Mouse (Mus musculus) ES-Bruce4 (cell line): ENCODE measurements around the gene Gabarap. TPM values are rescaled to one million over a fixed set of nuclear protein-coding genes. Genes with fewer than 3 reads are reported as not detected.

Source experiments
- H3K27ac ChIP-seq: 2 replicates; pipeline ENCODE4 v1.5.1; 2012; ENCODE audit warnings: low read length, inconsistent platforms; ENCODE audit not compliant: insufficient read depth
- H3K27me3 ChIP-seq: 2 replicates; pipeline ENCODE4 v1.6.1; 2012; ENCODE audit warnings: mild to moderate bottlenecking, low read length, inconsistent platforms; ENCODE audit not compliant: control insufficient read depth, poor library complexity, insufficient read depth, severe bottlenecking
- H3K36me3 ChIP-seq: 2 replicates; pipeline ENCODE4 v1.6.1; 2012; ENCODE audit warnings: inconsistent platforms, mild to moderate bottlenecking, low read length, moderate library complexity; ENCODE audit not compliant: control insufficient read depth, poor library complexity, insufficient read depth, severe bottlenecking
- H3K4me1 ChIP-seq: one replicate; pipeline ENCODE4 v1.8.1; 2011; ENCODE audit warnings: low read length; ENCODE audit not compliant: control insufficient read depth, insufficient read depth
- H3K4me3 ChIP-seq: 2 replicates; pipeline ENCODE4 v1.5.1; 2011; ENCODE audit warnings: low read depth, mild to moderate bottlenecking, low read length
- H3K9ac ChIP-seq: 2 replicates; pipeline ENCODE4 v1.6.1; 2012; ENCODE audit warnings: low read depth, mild to moderate bottlenecking, inconsistent platforms; ENCODE audit not compliant: poor library complexity, severe bottlenecking
- H3K9me3 ChIP-seq: replicated peaks from 2 replicates; pipeline ENCODE4 v1.6.1; 2012; ENCODE audit warnings: mild to moderate bottlenecking, low read length, inconsistent platforms; ENCODE audit not compliant: control insufficient read depth, poor library complexity, insufficient read depth, severe bottlenecking
- CTCF ChIP-seq: IDR thresholded peaks from one replicate; pipeline ENCODE4 v1.8.1; 2011; ENCODE audit warnings: low read depth, low read length
- EP300 ChIP-seq: IDR thresholded peaks from 2 replicates; pipeline ENCODE4 v1.6.1; 2011; ENCODE audit warnings: low read depth, low read length; ENCODE audit not compliant: insufficient read depth
- POLR2A ChIP-seq: IDR thresholded peaks from one replicate; pipeline ENCODE4 v1.8.1; 2011; ENCODE audit warnings: low read length; ENCODE audit not compliant: insufficient read depth
- polyA plus RNA-seq: library from polyadenylated mRNA; stranded (reverse); fragments of >200 nt; gene quantifications from 2 replicates; pipeline ENCODE4 v1.2.4, GENCODE M21; 2011; ENCODE audit warnings: low read depth; ENCODE audit not compliant: missing spikeins, insufficient read depth, insufficient read length

Gabarap gene
- polyA plus RNA-seq, 1 experiment: 144 TPM

DNA sequence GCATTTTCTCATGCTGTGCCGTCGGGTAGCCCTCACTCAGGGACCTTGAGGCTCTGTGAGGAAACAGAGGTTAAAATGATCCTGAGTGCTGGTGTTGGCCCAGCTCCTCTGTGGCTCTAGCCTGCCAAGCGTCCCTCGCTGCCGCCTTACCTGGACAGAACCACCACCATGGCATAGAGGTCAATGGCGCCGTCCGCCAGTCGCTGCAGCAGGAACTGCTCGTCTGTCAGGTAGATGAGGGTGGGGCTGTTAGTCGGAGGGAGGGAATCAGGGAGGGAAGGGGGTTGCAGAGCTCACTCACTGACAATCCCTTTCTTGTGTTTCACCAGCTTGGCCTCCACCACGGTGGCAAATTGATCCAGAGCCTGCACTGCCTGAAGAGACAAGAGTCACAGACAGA is 19.6 kb downstream of the Gabarap start:
- no peaks in the 10 kb centered on the region for H3K4me1 ChIP-seq
- TF ChIP-seq POLR2A (no peak), EP300 (no peak), CTCF (no peak)
- H3K9ac ChIP-seq: no peak overlapping the region
- no peaks in the 10 kb centered on the region for H3K27me3 ChIP-seq
- peaks cover 57% of the 10 kb centered on the region for H3K36me3 ChIP-seq
- H3K4me3 ChIP-seq: no peak overlapping the region
- H3K9me3 ChIP-seq: no peaks in the 10 kb centered on the region
- H3K27ac ChIP-seq: no peak overlapping the region

DNA sequence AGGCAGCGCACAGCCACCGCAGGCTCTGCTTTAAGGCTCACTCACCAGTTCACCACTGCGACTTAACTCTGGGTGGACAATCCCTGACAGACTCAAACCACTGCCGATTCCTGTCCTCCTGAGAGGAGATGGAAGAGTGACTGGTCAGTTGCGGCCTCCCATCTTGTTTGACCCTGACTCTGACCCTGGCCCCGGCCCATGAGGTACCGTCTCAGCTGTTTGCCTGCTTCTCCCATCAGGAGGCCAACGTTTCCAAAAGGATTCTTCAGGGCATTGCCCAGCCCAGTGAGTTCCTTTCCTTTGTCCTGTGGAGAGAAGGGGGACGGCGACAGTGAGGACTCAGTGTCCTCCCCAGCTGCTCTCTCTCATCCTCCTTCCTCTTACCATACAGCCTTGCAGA is 20.0 kb downstream of the Gabarap start:
- Histone ChIP-seq H3K27ac (no peak overlapping the region), H3K9me3 (no peaks in the 10 kb centered on the region), H3K4me3 (no peak overlapping the region), H3K27me3 (no peaks in the 10 kb centered on the region), H3K4me1 (no peaks in the 10 kb centered on the region), H3K36me3 (peaks cover 53% of the 10 kb centered on the region), H3K9ac (no peak overlapping the region)
- TF ChIP-seq CTCF: no peak
- TF ChIP-seq POLR2A: no peak
- no peak for TF ChIP-seq EP300

DNA sequence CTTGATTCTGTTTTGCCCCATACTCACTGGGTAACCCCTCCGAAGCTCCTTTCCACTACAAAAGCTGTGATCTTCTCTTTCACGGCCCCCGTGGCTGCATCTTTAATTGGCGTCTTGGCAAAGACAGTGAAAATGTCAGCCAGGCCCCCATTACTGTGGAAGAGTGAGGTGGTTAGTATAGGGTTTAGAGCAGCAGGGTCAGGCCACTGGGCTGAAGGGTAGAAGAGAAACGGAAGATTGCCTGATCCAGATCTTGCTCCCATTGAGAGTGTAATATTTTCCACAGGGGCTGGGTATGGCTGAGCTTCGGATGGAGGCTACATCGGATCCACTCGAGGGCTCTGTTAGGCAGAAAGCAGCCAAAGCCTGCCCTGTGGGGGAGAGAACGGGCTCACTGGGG is 22.0 kb downstream of the Gabarap start:
- no peak overlapping the region for H3K9ac ChIP-seq
- TF ChIP-seq POLR2A (no peak), EP300 (no peak)
- no peak overlapping the region for H3K27ac ChIP-seq
- H3K4me1 ChIP-seq: no peaks in the 10 kb centered on the region
- peaks cover 34% of the 10 kb centered on the region for H3K36me3 ChIP-seq
- no peak overlapping the region for H3K4me3 ChIP-seq
- H3K9me3 ChIP-seq: no peaks in the 10 kb centered on the region
- no peaks in the 10 kb centered on the region for H3K27me3 ChIP-seq

- Histone ChIP-seq H3K9me3 (no peaks in the 10 kb centered on the region), H3K36me3 (peaks cover 30% of the 10 kb centered on the region), H3K27ac (no peak overlapping the region), H3K4me1 (no peaks in the 10 kb centered on the region), H3K9ac (no peak overlapping the region), H3K4me3 (no peak overlapping the region), H3K27me3 (no peaks in the 10 kb centered on the region)
- no peak for TF ChIP-seq POLR2A
- TF ChIP-seq CTCF: no peak
- no peak for TF ChIP-seq EP300
Observed at GRCm38 (mm10) chr11:70013408-70013807, 22.5 kb downstream of the Gabarap start.

DNA sequence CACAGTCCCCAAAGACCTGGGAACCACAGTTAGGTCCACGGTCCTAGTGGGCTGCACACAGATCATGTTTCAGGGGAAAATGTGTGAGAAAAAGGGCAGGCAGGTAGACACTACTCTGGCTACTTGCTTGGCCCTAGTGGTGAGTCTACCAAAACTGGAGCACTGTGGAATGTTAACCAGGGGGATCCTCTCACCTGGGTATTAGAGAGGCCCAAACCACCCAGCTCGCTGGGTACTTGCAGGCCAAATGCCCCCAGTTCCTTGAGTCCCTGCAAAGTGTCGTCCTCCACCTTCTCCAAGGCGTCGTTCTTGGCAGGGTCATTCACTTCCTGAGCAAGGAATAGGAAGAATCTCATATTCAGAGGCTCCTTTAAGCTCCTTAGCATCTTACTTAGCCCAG is 23.1 kb downstream of the Gabarap start:
- Histone ChIP-seq H3K4me1 (no peaks in the 10 kb centered on the region), H3K4me3 (no peak overlapping the region), H3K27ac (no peak overlapping the region), H3K9me3 (no peaks in the 10 kb centered on the region), H3K27me3 (no peaks in the 10 kb centered on the region), H3K36me3 (peaks cover 23% of the 10 kb centered on the region), H3K9ac (no peak overlapping the region)
- TF ChIP-seq CTCF (no peak), EP300 (no peak), POLR2A (no peak)

DNA sequence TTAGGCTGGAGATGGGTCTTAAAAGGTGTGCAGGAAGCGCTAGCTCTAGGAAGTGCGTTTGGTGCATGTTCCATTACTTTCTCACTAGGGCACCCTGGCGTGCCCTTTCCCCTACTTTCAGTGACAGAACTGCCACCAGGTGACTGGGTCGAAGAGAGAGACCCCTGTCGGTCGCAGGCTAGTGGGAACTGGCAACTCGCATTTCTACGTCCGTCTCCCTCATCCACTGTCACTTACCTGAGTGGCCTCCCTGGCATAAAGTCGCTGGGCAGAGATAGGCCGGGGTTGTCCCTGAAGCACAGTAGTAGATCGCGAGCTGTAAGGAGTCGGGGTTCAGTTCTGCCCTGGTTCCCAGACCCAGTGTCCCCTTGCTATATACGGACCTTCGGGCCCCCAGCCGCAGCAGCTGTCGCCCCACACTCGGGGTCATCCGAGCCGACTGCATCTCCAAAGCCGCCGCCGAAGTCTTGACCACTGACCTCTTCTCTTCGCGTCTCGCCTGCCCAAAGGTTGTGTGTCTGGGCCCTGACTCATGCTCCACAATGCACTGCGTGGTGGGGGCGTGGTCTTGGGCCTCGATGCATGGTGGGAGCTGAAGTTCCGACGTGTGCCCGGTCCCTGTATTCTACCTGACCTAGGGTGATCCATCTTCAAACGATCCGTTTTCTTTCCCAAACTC is 24.1 kb downstream of the Gabarap start, which contains the start of gene Acadvl:
Gene Acadvl, minus strand, starts transcription at position 532 of the 679 bp plus-strand sequence.
- H3K27ac ChIP-seq: no peak within 1 kb of the TSS
- peak within 1 kb of the TSS; percentile 61 for H3K4me3 ChIP-seq
- H3K9ac ChIP-seq: peak within 1 kb of the TSS; percentile 24
- no peaks in the 10 kb centered on the region for H3K27me3 ChIP-seq
- no peaks in the 10 kb centered on the region for H3K4me1 ChIP-seq
- no peak for TF ChIP-seq EP300
- peak; percentile 51 for TF ChIP-seq CTCF
- TF ChIP-seq POLR2A: peak; percentile 27
- peaks cover 18% of the 10 kb centered on the region for H3K36me3 ChIP-seq
- no peaks in the 10 kb centered on the region for H3K9me3 ChIP-seq
